Mouse (Mus musculus) cerebellum, adult 2 months (tissue): ENCODE data around the gene 1700029P11Rik.

Source experiments
- CTCF ChIP-seq: fragments of 200-500 bp; IDR thresholded peaks from 2 replicates; pipeline ENCODE4 v1.5.1; 2011; ENCODE audit warnings: low read depth, mild to moderate bottlenecking, control low read depth, low read length, moderate library complexity, borderline replicate concordance; ENCODE audit not compliant: insufficient read depth
- POLR2A ChIP-seq: fragments of 200-500 bp; IDR thresholded peaks from 2 replicates; pipeline ENCODE4 v1.6.1; 2011; ENCODE audit warnings: low read length, control low read depth, borderline replicate concordance; ENCODE audit not compliant: insufficient read depth

- TF ChIP-seq CTCF (no peak), POLR2A (no peak)
These were observed 40.6 kb upstream of the 1700029P11Rik start for GRCm38 (mm10) chr15:81939774-81940173.
